Mouse (Mus musculus) right cerebral cortex, postnatal 10 days (tissue): ENCODE measurements around the gene Add3.

ENCODE experiments used
- DNase-seq, 2 experiments: peaks; one replicate each; pipeline ENCODE4 v3.0.0; 2021; ENCODE audit warnings: low spot score in 2 of 2

The Add3 gene

GRCm38 (mm10) chr19:53165305-53166240 lies 25.3 kb downstream of the Add3 start:
- peak in 1 of 2 experiments; percentile 58 for DNase-seq

GRCm38 (mm10) chr19:53166367-53166766 lies 26.1 kb downstream of the Add3 start:
- no peak for DNase-seq

GRCm38 (mm10) chr19:53168576-53168975 lies 28.3 kb downstream of the Add3 start:
- no peak for DNase-seq

- no peak for DNase-seq
These were observed 30.4 kb downstream of the Add3 start for GRCm38 (mm10) chr19:53170651-53171050.

- DNase-seq, result no peak
These were observed 33.8 kb downstream of the Add3 start for GRCm38 (mm10) chr19:53174034-53174433.

- DNase-seq, result no peak
These were observed 35.3 kb downstream of the Add3 start for GRCm38 (mm10) chr19:53175550-53175949.

- DNase-seq, result no peak
These were observed 36.3 kb downstream of the Add3 start for GRCm38 (mm10) chr19:53176518-53176917.

GRCm38 (mm10) chr19:53178611-53179528 lies 38.6 kb downstream of the Add3 start:
- DNase-seq, result no peak

- no peak for DNase-seq
These were observed 40.0 kb downstream of the Add3 start for GRCm38 (mm10) chr19:53180168-53180803.

GRCm38 (mm10) chr19:53181003-53181861 lies 41.0 kb downstream of the Add3 start:
- no peak for DNase-seq

- no peak for DNase-seq
These were observed 43.4 kb downstream of the Add3 start for GRCm38 (mm10) chr19:53183620-53184019.

GRCm38 (mm10) chr19:53184216-53184615 lies 44.0 kb downstream of the Add3 start:
- no peak for DNase-seq

GRCm38 (mm10) chr19:53184911-53185310 lies 44.7 kb downstream of the Add3 start:
- DNase-seq, result no peak

GRCm38 (mm10) chr19:53185486-53186134 lies 45.4 kb downstream of the Add3 start:
- no peak for DNase-seq

GRCm38 (mm10) chr19:53186456-53186855 lies 46.2 kb downstream of the Add3 start:
- DNase-seq, result no peak

- no peak for DNase-seq
These were observed 47.3 kb downstream of the Add3 start for GRCm38 (mm10) chr19:53187533-53187932.

- no peak for DNase-seq
These were observed 47.9 kb downstream of the Add3 start for GRCm38 (mm10) chr19:53188186-53188585.

- DNase-seq, result no peak
These were observed 48.5 kb downstream of the Add3 start for GRCm38 (mm10) chr19:53188724-53189220.

GRCm38 (mm10) chr19:53189736-53190135 lies 49.5 kb downstream of the Add3 start:
- DNase-seq, result no peak

GRCm38 (mm10) chr19:53190232-53190631 lies 50.0 kb downstream of the Add3 start:
- DNase-seq, result no peak
